Mouse (Mus musculus): ENCODE results near the gene Tcirg1. TPM values are rescaled to one million over a fixed set of nuclear protein-coding genes. Genes with fewer than 3 reads are reported as not detected.
A peak's percentile ranks its signal among the peaks of the same experiment; 100 is the strongest.

Gene Tcirg1
- total RNA-seq, 2 experiments from 2014 or later, result 57.7 to 65.9 TPM

DNA sequence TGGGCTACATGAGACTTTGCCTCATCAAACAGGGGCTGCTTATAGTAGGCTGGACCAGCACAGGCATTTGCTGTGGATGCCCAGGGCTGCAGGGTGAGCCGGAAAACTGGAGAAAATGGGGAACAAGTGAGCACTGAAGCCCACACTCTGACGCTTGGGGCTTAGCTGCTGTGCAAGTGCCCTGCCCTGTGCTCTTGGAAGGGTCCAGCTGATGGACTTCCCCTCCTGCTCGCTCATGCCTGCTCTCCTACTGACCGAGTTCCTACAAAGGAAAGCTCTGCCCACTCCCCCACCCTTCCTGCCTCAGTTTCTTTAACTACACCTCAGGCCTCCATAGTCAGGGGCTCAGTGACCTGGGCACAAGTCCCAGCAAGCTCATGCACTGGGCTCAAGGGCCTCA is 21.1 kb upstream of the Tcirg1 start:
- no peak for DNase-seq

DNA sequence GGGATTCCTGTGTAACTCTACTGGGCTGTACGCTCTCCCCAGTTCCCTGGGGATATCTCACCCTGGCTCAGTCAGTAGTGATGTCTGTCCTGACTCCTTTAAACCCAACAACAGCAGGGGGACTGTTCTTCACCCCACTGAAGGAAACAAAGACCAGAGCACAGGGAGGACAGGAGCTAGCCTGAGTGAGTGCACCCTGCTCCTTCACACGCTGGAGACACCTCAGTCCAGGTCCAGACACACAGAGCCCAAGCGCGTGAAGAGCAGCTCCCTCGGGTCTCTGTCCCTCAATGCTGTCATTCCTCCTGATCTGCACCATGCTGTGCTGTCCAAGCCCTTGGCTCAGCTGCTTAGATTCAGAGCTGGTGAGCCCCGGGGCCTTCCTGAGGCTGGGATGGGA is 19.8 kb upstream of the Tcirg1 start:
- no peak for DNase-seq

DNA sequence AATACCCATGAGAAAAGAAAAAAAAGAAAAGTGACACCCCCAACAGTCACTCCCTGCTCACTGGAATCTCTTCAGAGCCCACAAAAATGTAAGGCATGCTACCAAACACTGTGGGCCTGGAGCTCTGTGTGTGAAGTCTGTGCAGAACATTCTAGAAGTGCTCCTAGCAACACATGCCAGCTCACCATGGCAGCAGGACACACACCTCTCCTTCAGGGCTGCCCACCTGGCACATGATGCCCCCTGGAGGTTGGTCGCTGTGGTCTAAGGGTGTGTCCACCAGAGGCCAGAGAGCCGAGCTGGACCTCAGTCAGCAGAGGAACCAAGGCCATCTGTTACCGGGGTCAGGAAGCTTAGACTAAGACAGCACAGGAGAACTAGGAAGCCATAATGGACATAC is 19.3 kb upstream of the Tcirg1 start:
- DNase-seq, result no peak

DNA sequence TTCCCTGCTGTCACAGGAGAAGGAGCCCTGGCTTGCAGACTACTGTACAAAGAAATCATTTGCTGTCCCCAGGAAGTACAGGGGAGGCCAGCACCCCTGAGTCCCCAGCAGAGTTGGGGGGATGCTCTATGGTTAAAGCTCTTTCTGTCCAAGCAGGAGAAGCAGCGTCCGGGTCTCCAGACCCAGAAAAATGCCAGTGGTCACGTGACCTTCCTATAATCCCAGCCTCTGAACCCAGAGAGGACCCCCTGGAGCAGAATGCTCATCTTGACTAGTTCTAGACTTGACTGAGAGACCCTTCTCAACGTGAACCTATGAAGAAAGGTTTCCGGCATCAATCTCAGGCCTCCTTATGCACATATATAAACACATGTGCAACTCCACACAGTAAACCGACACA is 18.9 kb upstream of the Tcirg1 start:
- DNase-seq, result no peak

DNA sequence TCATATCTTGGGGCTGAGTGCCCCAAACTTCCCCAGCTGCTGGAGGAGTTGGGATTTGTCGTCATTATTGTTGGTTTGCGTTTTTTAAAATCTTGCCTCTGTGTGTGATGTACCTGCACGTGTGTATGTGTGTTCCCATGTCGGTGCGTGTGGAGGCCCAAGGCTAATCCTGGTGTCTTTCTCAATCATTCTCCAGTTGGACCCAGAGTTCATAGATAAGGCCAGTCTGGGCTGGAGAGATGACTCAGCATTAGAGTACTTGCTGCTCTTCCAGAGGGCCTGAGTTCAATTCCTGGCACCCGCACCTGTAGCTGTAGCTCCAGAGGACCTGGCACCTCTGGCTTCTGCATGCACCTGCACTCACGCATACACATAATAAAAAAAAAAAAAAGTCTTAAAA is 17.9 kb upstream of the Tcirg1 start:
- no peak for DNase-seq

DNA sequence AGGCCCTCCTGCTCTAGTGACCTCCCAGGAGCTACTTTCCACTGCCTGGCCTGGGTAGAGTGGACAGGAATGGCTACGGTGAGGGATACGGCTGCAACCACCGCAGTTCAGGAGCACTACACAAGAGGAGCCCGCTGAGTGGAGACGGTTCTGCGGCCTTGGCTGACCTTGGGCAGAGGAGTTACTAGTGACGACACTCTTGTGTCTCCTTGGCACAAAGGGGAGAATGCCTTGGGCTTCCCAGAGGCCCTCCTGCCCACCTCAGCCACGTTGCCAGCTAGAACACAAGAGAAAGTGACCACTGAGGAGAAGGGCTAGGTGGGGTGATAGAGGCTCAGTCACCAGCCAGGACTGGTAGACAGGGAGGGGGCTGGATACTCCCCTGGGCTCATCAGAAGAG is 17.3 kb upstream of the Tcirg1 start:
- DNase-seq, result peak; percentile 73 to 75

DNA sequence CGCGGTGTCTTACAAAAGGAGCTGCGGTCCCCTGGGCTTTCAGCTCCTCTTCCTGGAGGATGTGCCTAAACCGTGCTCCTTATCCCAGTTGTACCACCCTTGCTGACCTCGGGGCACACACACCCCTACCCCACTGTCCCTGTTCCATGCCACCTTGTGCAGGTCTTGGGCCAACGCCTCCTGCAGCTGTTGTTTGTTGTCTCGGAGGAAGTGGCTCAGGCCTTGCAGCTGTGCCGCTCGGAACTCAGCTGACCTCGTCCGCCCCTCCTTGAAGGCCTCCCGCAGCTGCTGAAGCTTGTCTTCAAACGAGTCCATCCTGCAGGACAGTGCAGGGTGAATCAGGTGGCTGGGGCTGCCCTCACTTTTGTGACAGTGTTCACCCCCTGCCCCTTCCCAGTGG is 16.7 kb upstream of the Tcirg1 start:
- DNase-seq, result no peak

DNA sequence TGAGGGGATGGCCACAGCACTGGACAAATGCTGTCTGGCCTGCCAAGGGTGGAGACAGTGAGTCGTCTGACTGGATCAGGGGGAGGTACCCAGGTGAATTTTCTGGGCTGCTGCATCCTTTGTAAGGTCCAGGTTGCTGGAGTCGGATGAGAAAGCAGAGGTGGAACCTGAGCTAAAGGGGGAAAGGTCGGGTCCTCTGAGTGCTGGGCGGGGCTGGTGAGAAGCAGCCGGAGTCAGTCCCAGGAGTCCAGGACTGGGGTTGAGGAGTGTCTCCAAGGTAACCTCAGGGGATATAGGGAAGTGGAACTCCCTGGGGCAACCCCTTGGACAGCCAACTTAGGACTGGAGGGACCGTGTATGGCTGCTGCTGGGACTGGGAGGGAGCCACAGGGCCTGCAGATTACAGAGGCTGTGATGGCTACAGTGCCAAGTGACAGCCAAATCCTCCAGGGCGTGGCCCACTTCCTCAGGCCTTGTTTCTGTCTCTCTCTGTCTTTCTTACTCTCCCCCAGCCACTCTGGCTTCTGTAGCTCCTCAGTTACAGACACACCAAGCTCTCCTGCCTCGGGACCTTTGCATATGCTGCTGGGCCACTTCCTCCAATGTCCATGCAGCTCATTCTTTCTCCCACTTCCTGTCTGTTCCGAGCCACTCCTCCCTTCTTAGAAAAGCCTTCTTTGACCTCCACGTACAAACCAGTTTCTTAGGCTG is 15.9 kb upstream of the Tcirg1 start:
- no peak for DNase-seq

DNA sequence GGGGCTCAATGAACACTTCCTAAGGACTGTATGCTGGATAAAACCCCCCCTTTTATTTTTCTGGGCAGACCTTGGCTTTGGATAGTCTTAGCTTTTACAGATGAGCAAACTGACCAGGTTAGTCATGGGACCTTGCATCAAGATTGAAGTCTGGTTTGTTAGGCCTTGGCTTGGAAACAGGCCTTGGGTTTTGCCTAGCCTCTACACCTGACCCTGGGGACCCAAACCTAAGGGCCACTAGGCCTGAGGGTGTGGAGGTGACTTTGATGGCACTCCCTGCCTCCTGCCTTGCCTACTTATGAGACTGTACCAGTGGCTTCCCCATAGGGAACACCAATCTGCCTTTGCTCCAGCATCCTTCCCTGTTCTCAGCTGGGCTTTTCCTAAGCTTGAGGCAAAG is 13.0 kb upstream of the Tcirg1 start:
- peak in 1 of 2 experiments; percentile 50 for DNase-seq

DNA sequence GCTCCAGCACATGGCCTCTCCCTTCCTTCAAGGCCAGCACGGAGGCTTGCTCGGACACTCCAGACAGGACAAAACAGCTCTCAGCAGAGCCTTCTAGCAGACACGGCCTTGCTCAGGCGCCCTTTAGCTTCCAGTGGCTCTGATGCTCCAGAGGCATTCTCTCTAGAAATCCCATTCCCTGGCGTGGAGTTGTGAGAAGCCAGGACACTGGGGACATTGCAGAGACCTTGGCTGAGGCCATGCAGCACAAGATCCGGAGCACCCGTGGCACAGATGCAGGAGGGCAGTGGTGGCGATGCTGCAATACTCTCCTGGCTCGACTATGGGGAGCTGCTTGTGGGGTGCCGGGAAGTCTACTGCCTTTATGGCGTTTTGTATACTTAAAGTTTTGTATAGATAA is 9.8 kb upstream of the Tcirg1 start:
- peak in 1 of 2 experiments; percentile 51 for DNase-seq

DNA sequence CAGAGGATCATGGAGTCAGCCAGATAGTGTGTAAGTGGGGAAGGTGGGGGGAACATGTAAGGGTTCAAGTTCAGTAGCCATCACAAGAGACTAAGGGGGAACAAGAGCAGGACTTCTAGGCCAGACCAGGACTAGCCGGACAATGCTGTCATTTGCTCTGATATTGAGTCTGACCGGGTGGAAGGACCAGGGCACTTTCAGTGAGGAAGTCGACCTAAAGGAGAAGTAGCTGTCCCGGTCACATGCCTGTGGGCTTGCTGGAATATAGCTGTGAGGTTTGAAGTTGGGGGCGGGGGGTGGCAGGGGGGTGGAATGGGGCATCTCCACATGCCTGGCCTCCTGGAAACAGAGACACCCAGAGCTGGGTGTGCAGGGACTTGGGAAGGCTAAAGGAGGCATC is 7.6 kb upstream of the Tcirg1 start:
- no peak for DNase-seq

DNA sequence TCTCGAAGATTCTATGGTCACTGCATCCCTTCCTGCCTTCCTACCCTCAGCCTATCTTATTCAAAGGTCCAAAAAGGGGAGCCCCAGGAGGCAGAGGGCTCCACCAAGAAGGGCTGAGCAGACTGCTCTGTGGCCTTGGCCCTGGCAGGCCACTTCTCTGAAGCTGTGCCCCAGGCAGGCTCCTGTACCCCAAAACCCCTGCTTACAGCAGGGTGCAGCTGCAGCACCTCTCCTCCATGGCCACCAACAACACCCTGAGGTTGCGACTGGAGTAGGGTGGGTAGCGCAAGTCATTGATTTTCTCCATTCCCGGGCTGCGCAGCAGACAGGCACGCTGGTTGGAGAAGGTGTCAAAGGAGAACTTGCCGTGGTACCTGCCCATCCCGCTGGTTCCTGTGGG is 6.8 kb upstream of the Tcirg1 start:
- DNase-seq, result no peak

DNA sequence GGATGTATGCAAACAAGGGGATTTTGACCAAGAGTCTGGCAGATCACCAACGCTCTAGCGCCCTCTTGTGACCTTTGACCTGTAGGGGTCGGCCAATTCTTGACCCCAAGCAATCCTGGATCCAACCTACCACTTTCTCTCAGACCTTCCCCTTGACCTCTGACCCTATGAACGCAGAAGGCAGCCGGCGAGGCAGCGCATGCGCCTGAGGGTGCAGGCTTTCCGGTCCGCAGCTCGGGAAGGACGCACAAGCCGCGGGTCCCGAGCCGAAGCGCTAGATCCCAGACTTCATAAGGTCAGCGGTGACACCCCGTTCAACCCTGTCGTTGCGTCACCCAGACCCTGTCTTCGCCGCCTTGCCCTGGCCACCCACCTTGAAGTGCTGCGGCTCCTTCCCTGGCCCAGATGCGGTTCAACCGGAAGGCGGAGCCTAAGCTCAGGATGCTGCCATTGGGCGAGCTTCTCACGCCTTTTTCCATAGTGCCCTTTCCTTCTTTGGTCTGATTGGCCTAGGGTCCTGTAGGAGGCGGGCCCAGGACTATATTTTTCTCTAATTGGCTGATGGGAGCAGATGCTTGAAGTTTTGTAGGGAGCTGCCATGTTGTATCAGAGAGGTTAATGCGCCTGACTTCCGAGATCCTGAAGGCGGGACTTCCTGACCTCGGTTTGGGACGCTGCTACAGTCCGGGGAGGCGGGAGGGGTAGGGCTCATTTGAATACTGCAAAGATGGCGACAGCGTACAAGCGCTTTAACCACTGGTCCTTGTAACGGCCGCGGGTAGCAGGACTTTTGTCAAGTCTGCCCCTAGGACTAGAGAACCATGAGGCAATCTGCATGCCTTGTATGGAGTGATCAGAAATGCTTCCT is 5.6 kb upstream of the Tcirg1 start, which contains the start of gene Ndufs8:
Ndufs8 (minus strand) TSS at position 438 of the 868 bp plus-strand sequence.
- peak; percentile 92 for DNase-seq

DNA sequence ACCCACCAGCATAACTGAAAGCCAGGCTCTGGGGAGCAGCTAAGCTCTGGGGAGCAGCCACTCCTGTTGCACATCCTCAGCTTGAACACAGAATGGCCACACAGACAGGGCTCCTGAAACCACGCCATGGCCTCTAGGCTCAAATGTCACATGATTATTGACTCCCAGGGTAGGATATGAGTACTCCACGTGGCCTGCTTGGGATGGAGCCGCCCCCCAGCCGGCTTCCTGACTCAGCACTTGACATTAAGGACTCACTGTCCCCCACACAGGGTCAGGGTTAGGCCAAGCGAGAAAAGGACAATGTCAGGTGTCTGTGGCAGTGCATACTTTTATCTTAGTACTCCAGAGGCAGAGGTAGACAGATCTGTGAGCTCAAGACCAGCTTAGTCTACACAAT is 3.3 kb upstream of the Tcirg1 start:
- DNase-seq, result peak; percentile 64 to 68

DNA sequence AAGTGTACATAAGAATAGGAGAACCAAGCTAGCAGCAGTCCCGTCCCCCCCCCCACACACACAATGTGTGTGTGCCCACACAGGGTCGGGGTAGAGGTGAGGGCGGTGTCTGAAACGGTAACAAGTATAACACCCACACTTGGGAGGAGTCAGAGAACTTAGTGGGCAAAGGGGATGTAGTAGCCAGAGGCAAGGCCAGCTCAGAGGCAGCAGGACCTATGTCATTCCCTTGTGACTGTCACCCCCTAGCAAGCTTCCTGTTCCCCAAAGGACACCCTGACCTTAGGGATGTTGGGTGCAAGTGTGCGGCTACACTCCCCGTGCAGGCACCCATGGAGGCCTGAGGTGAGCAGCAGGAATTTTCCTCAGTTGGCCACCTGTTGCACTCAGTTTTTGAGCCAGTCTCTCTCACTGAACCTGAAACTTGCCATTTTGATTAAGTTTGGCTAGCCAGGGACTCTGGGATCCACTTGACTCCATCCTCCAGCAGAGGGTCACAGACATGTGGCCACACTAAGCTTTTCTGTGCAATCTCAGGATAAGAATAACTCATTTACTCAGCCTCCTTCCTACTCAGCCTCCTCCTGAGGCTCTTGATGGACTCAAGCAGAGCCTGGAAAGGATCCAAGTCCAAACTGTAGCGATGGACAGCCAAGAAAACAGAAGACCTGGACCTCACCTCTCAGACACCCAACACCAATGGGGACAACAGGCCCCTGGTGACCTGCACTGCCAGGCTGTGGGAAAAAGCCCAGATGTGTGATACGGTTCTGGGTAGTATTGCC is 1.1 kb upstream of the Tcirg1 start:
- DNase-seq, result no peak

DNA sequence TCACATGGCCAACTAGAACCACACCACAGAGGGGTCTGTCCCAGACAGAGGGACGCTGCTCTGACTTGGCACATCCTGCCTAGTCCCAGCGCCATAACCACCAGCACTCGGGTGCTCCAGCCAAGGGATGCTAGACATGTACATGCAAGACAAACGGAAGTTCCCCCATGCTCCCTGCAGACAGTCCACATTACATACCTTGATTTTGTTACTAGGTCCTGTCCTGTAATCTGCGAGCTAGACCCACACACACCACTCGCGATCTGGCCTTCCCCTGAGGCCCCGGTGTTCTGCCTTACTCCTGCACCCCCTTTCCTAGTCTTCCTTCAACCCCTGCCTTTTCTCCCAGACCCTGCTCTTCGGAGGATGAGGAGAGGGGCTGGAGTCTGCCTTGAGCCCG is 607 bp downstream of the Tcirg1 start:
- DNase-seq, result no peak

DNA sequence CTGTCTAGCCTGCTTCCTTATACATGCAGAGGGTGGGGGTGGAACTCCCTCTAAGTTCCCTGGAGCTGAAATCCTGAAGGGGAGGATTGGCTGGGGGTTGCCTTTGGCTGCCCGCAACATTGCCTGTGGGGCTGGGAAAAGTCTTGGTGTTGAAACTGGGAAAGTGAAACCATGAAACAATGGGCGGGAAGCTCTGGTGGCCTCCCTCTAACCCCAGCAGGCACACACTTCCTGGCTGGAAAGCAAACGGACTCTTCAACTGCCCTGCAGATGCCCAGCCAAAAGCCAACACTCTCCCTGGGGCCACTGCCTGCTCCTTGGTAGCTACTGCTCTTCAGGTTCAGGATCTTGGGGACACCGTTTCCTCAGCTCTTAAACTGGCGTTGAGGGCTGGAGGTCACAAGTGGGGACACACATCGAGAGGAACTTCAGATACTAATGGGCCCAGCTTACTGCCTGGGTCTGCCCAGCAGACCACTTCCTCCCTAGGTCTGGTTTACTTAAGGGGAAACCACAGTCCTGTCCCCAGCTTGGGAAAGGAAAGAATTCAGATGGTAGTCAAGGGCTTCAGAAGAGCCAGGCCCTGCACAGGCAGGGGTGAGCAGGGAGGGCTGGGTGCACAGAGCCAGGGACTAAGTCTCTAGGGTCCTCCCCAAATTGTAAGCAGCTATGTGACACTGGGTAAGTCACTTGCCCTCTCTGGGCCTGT is 1.5 kb downstream of the Tcirg1 start:
- DNase-seq, result peak; percentile 46 to 70

DNA sequence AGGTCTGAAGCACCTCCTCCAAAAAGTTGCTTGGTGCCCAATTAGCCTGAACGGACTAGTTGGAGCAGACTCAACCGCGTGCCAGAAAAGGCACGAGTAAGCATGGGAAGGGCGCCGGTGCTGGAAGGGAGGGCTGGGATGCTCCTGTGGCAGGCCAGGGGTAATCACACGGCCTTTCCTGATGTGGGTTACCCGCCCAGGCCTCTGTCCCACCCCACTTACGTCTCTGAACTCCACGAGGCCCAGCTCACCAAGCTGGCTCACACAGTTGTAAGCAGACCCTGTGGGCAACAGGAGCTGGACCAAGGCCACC is 2.6 kb downstream of the Tcirg1 start:
- no peak for DNase-seq

DNA sequence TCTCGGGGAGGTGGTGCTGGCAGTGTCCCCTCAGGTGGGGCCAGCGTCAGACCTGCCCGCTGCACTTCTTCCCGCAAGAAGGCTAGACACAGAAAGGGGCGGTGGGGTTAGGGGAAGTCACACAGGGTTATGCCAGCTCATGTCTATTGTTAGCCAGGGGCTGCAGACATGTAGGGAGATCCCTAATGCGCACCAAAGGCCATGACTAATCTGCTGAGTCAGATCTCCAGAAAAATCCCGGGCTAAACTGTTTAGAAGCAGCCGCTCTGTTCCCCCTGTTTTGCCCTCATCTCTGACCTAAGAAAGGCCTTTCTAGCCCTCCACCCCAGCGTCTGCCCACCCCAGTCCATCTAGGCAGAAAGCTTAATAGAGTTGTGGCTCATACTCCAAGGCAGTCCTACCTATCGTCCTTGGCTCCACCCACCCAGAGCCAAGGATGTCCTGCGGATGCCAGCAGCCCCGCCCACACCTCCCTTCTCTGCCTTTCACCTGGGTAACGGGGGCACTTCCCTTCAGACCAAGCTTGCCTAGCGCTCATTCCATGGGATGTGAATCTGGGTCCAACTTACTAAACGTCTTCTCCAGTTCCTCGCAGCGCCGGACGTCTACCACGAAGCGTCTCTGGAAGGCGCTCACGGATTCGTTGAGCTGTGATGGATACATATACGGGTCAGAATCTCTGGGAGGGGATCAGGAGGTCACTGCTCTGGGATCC is 3.1 kb downstream of the Tcirg1 start:
- DNase-seq, result no peak

DNA sequence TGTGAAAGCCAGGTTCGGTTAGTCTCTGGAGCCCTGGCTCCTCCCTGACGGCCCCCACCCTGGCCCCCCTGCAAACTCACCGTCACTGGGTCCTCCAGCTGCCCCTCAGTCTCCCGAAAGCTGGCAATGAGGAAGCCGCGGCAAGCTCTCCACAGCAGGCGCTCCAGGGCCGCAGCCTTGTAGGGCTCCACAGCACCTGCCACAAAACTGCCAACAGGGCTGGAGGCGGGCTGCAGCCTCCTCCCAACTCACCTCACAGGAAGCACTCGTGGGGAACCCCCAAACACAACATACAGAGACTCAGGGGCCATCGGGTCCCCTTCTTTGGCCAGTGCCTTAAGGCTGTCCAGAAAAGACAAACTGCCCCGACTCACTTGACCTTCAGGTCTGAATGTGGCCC is 4.0 kb downstream of the Tcirg1 start:
- DNase-seq, result no peak

DNA sequence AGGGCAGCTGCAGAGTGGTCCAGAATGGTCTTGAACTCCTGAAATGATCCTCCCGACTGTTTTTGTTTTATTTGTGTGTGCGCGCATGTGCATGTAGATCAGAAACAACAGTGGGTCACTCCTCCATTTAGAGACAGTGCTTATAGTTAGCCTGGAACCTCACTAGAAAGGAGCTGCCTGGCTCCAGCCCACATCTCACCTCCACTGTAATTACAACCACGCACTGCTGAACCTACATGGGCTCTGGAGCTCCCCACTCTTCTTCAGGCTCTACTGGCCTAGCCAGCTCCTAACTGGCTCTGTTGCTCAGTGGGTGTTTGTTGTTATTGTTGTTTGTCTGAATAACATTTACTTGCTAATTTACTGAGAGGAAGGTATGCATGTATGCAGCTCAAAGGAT is 7.3 kb downstream of the Tcirg1 start:
- DNase-seq, result no peak

DNA sequence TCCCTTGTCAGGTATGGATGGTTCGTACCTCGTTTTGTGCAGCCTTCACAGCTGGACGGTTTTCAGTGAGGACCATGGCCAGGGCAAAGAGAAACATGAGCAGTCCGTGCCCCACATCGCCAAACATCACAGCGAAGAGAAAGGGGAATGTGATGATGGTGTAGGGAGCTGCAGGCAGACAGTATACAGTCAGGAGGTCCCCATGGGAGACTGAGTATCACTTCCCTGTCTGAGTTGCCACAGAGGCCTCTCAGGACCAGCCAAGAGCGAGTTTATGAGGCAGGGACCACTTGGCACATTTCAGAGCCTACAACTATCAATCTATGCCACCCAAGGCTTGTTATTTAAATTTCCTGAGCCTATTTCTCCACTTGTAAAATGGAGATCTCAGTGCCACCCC is 8.0 kb downstream of the Tcirg1 start:
- no peak for DNase-seq

Measured in adrenal gland, postnatal 36 days (tissue).